Mouse (Mus musculus) ES-Bruce4 (cell line): ENCODE results near the gene Tmem267. TPM values are rescaled to one million over a fixed set of nuclear protein-coding genes. Genes with fewer than 3 reads are reported as not detected.
"Not testable (repeated sequence)": the region's sequence is repeated elsewhere in the genome, so short reads cannot be mapped to it uniquely, and the experiment has no call there.

Experiments
- H3K27ac ChIP-seq: 2 replicates; pipeline ENCODE4 v1.5.1; 2012; ENCODE audit warnings: low read length, inconsistent platforms; ENCODE audit not compliant: insufficient read depth
- H3K27me3 ChIP-seq: 2 replicates; pipeline ENCODE4 v1.6.1; 2012; ENCODE audit warnings: mild to moderate bottlenecking, low read length, inconsistent platforms; ENCODE audit not compliant: control insufficient read depth, poor library complexity, insufficient read depth, severe bottlenecking
- H3K36me3 ChIP-seq: 2 replicates; pipeline ENCODE4 v1.6.1; 2012; ENCODE audit warnings: inconsistent platforms, mild to moderate bottlenecking, low read length, moderate library complexity; ENCODE audit not compliant: control insufficient read depth, poor library complexity, insufficient read depth, severe bottlenecking
- H3K4me1 ChIP-seq: one replicate; pipeline ENCODE4 v1.8.1; 2011; ENCODE audit warnings: low read length; ENCODE audit not compliant: control insufficient read depth, insufficient read depth
- H3K4me3 ChIP-seq: 2 replicates; pipeline ENCODE4 v1.5.1; 2011; ENCODE audit warnings: low read depth, mild to moderate bottlenecking, low read length
- H3K9ac ChIP-seq: 2 replicates; pipeline ENCODE4 v1.6.1; 2012; ENCODE audit warnings: low read depth, mild to moderate bottlenecking, inconsistent platforms; ENCODE audit not compliant: poor library complexity, severe bottlenecking
- H3K9me3 ChIP-seq: replicated peaks from 2 replicates; pipeline ENCODE4 v1.6.1; 2012; ENCODE audit warnings: mild to moderate bottlenecking, low read length, inconsistent platforms; ENCODE audit not compliant: control insufficient read depth, poor library complexity, insufficient read depth, severe bottlenecking
- CTCF ChIP-seq: IDR thresholded peaks from one replicate; pipeline ENCODE4 v1.8.1; 2011; ENCODE audit warnings: low read depth, low read length
- EP300 ChIP-seq: IDR thresholded peaks from 2 replicates; pipeline ENCODE4 v1.6.1; 2011; ENCODE audit warnings: low read depth, low read length; ENCODE audit not compliant: insufficient read depth
- POLR2A ChIP-seq: IDR thresholded peaks from one replicate; pipeline ENCODE4 v1.8.1; 2011; ENCODE audit warnings: low read length; ENCODE audit not compliant: insufficient read depth
- polyA plus RNA-seq: library from polyadenylated mRNA; stranded (reverse); fragments of >200 nt; gene quantifications from 2 replicates; pipeline ENCODE4 v1.2.4, GENCODE M21; 2011; ENCODE audit warnings: low read depth; ENCODE audit not compliant: missing spikeins, insufficient read depth, insufficient read length

The Tmem267 gene
- polyA plus RNA-seq, 1 experiment = 16.6 TPM

- Histone ChIP-seq H3K27ac (peak within 1 kb of the TSS; percentile 38), H3K27me3 (no peaks in the 10 kb centered on the region), H3K36me3 (peaks cover 17% of the 10 kb centered on the region), H3K4me3 (peak within 1 kb of the TSS; percentile 87), H3K9me3 (no peaks in the 10 kb centered on the region), H3K9ac (peak within 1 kb of the TSS; percentile 82), H3K4me1 (no peaks in the 10 kb centered on the region)
- TF ChIP-seq CTCF (no peak), EP300 (0 out of 2 replicates have a peak, but pooled peaks have one; percentile 4), POLR2A (peak; percentile 90)
These were observed 25.0 kb upstream of the Tmem267 start, which contains the start of gene 4833420G17Rik for GRCm38 (mm10) chr13:119462596-119463560. Gene 4833420G17Rik, plus strand, starts transcription at chr13:119462768.

- Histone ChIP-seq H3K27me3 (no peaks in the 10 kb centered on the region), H3K27ac (no peak overlapping the region), H3K9me3 (peaks cover 6% of the 10 kb centered on the region), H3K4me1 (no peaks in the 10 kb centered on the region), H3K36me3 (peaks cover 66% of the 10 kb centered on the region), H3K9ac (no peak overlapping the region), H3K4me3 (no peak overlapping the region)
- TF ChIP-seq EP300 (no peak), CTCF (no peak), POLR2A (no peak)
These were observed 11.2 kb upstream of the Tmem267 start for GRCm38 (mm10) chr13:119476631-119477030.

- H3K27ac ChIP-seq = no peak overlapping the region
- no peaks in the 10 kb centered on the region for H3K27me3 ChIP-seq
- no peak overlapping the region for H3K4me3 ChIP-seq
- TF ChIP-seq EP300 (no peak), POLR2A (no peak), CTCF (no peak)
- H3K4me1 ChIP-seq = no peaks in the 10 kb centered on the region
- peaks cover 7% of the 10 kb centered on the region for H3K9me3 ChIP-seq
- H3K9ac ChIP-seq = no peak overlapping the region
- peaks cover 65% of the 10 kb centered on the region for H3K36me3 ChIP-seq
These were observed 10.1 kb upstream of the Tmem267 start for GRCm38 (mm10) chr13:119477789-119478188.

DNA sequence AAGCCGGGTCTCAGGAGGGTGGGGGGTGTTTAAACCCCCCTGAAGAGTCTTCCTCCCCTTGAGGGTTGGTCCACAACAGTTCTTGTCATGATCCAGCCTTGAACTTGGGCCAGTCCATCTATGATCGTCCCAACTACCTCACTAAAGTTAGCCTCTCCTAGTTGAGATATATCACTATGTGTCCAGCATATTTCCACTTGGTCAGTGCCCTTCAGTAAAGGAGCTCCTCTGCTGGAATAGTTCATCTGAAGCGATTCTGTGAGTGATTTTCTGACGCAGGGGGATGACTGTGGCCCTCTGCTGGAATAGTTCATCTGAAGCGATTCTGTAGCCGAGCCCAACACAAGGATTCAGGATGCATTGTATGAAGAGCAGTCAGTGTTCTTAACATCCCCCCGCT, 485 bp upstream of the Tmem267 start:
- H3K4me1 ChIP-seq = no peaks in the 10 kb centered on the region
- TF ChIP-seq CTCF = no peak
- TF ChIP-seq EP300 = no peak
- TF ChIP-seq POLR2A = no peak
- no peak overlapping the region for H3K9ac ChIP-seq
- H3K36me3 ChIP-seq = peaks cover 8% of the 10 kb centered on the region
- no peak overlapping the region for H3K27ac ChIP-seq
- no peaks in the 10 kb centered on the region for H3K27me3 ChIP-seq
- H3K9me3 ChIP-seq = peaks cover 20% of the 10 kb centered on the region
- peak overlapping the region; percentile 69; the same call in 1 of the 2 replicates for H3K4me3 ChIP-seq

DNA sequence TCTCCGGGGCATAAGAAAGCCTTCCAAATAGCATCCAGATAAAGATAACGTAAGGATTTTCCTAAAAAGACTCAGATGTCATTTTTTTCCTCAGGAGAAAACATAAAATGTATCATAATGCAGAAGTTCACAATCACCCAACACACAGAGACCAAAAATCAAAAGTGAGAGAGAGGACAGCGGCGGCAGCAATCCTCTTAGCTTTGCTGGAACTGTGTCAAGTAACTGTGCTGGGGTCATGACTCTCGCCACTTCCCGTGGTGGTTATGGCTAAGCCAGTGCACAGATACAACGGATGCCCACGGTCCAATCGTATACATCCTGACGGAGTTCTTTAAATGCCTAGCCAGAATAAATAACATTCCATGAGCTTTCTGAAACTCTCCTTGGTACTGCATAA, 4.2 kb downstream of the Tmem267 start:
- H3K27me3 ChIP-seq, H3K36me3 ChIP-seq, H3K27ac ChIP-seq, H3K9ac ChIP-seq, H3K4me1 ChIP-seq, H3K4me3 ChIP-seq: not testable (repeated sequence)
- peaks cover 12% of the 10 kb centered on the region for H3K9me3 ChIP-seq

- H3K27ac ChIP-seq, H3K27me3 ChIP-seq, H3K4me3 ChIP-seq, H3K36me3 ChIP-seq, H3K4me1 ChIP-seq, H3K9ac ChIP-seq: not testable (repeated sequence)
- H3K9me3 ChIP-seq = peaks cover 11% of the 10 kb centered on the region
These were observed 7.1 kb downstream of the Tmem267 start for GRCm38 (mm10) chr13:119494938-119495337.

GRCm38 (mm10) chr13:119596321-119597211, 108.7 kb downstream of the Tmem267 start:
- H3K27me3 ChIP-seq, H3K9ac ChIP-seq, H3K4me1 ChIP-seq, H3K36me3 ChIP-seq, H3K9me3 ChIP-seq, H3K4me3 ChIP-seq: not testable (repeated sequence)
- peak overlapping the region; percentile 41 for H3K27ac ChIP-seq

GRCm38 (mm10) chr13:119598466-119598865, 110.6 kb downstream of the Tmem267 start:
- H3K9ac ChIP-seq, H3K4me1 ChIP-seq: not testable (repeated sequence)

More at GRCm38 (mm10) chr13:119598466-119598865, 110.6 kb downstream of the Tmem267 start:
- H3K9me3 ChIP-seq, H3K4me3 ChIP-seq, H3K36me3 ChIP-seq, H3K27me3 ChIP-seq: not testable (repeated sequence)
- H3K27ac ChIP-seq = peak overlapping the region; percentile 2; the same call in 1 of the 2 replicates
